ENCODE assay signal across 24 mouse cellular contexts in the genomic region with DNA sequence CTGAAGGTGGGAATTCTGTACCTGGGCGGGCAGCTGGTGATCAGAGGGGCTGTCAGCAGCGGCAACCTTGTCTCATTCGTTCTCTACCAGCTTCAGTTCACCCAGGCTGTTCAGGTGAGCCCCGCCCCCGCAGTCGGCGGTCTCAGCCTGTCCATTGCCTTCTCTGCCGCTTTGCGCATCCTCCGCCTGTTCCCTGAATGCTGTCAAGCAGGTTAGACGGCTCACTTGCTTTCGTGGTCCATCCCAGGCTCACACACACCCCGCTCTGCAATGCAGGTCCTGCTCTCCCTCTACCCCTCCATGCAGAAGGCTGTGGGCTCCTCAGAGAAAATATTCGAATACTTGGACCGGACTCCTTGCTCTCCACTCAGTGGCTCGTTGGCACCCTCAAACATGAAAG. TPM values are rescaled to one million over a fixed set of nuclear protein-coding genes. Genes with fewer than 3 reads are reported as not detected.
A peak's percentile ranks its signal among the peaks of the same experiment; 100 is the strongest.
DNase-seq lines count a peak whose midpoint lies in the region; ATAC-seq and TF ChIP-seq lines count a peak whose summit lies in the region.
"Had no signal": no experiment of that assay in that cellular context is flagged by ENCODE, and none has a peak within 500 bp of the region (broad histone marks: within the 10 kb centered on the region; RNA-seq: fewer than 3 reads in every experiment).

No protein-coding gene starts in this region.

- no peak for TF ChIP-seq EP300 in CH12.LX (IDR thresholded peaks at IDR 0.05; ENCODE audit: low read length)

- peaks cover 63% of the 10 kb centered on the region for H3K27me3 ChIP-seq in lung, embryonic 14.5 days (ENCODE audit: insufficient read depth, low read length)
- H3K27me3 ChIP-seq in CH12.LX (replicated peaks): no peaks in the 10 kb centered on the region
- H3K27me3 ChIP-seq in embryonic facial prominence, embryonic 12.5 days: peaks cover 95% of the 10 kb centered on the region
- peaks cover 95% of the 10 kb centered on the region for H3K27me3 ChIP-seq in forebrain, embryonic 12.5 days

- WGBS in lung, embryonic 14.5 days: 14% methylated on average over 16 of the region's 16 CpGs
- WGBS in embryonic facial prominence, embryonic 12.5 days: 22% methylated on average over 16 of the region's 16 CpGs
- 18% methylated on average over 16 of the region's 16 CpGs for WGBS in forebrain, embryonic 12.5 days

- in situ Hi-C loops in CH12.LX (cut with MboI; ENCODE audit: low pct_ligation_motif_present, low pct_unique_long_range_greater_than_20kb, low sequenced_read_pairs): no loop called here

- H3K27ac ChIP-seq in lung, embryonic 14.5 days (ENCODE audit: low read depth): no peak overlapping the region
- H3K27ac ChIP-seq in CH12.LX (ENCODE audit: insufficient read depth, low read depth): no peak overlapping the region
- no peak overlapping the region for H3K27ac ChIP-seq in embryonic facial prominence, embryonic 12.5 days
- no peak overlapping the region for H3K27ac ChIP-seq in forebrain, embryonic 12.5 days
- H3K27ac ChIP-seq: gastrocnemius, adult 2 months; hindbrain, embryonic 10.5 days; kidney, postnatal 0 days; limb, embryonic 12.5 days; macrophage; midbrain, embryonic 10.5 days had no signal

- H3K79me2 ChIP-seq in CH12.LX (replicated peaks; ENCODE audit: control insufficient read depth, extremely low read depth, insufficient read depth, poor library complexity, severe bottlenecking): peaks cover 70% of the 10 kb centered on the region

- H3K4me2 ChIP-seq in lung, embryonic 14.5 days: no peak overlapping the region
- H3K4me2 ChIP-seq in CH12.LX (ENCODE audit: insufficient read depth, low read depth, poor library complexity, severe bottlenecking): no peak overlapping the region; the same call in 1 of the 2 replicates
- 0 out of 2 replicates have a peak overlapping the region, but pooled peaks have one; percentile 2 for H3K4me2 ChIP-seq in embryonic facial prominence, embryonic 12.5 days (replicated peaks)
- H3K4me2 ChIP-seq in forebrain, embryonic 12.5 days: no peak overlapping the region
- H3K4me2 ChIP-seq: heart, embryonic 11.5 days; limb, embryonic 12.5 days; liver, embryonic 11.5 days had no signal

- no peaks in the 10 kb centered on the region for H3K9me3 ChIP-seq in lung, embryonic 14.5 days (ENCODE audit: low read depth, low read length)
- H3K9me3 ChIP-seq in CH12.LX (replicated peaks; ENCODE audit: low read length): no peaks in the 10 kb centered on the region
- H3K9me3 ChIP-seq in embryonic facial prominence, embryonic 12.5 days: no peaks in the 10 kb centered on the region
- no peaks in the 10 kb centered on the region for H3K9me3 ChIP-seq in forebrain, embryonic 12.5 days
- H3K9me3 ChIP-seq: hindbrain, embryonic 10.5 days; limb, embryonic 12.5 days; midbrain, embryonic 10.5 days had no signal

- ATAC-seq in lung, embryonic 14.5 days (ENCODE audit: insufficient read depth): no peak; the same call in 1 of the 2 replicates
- ATAC-seq in embryonic facial prominence, embryonic 12.5 days (ENCODE audit: insufficient number of reproducible peaks, insufficient read depth, low FRiP score, low TSS enrichment): no peak
- no peak for ATAC-seq in forebrain, embryonic 12.5 days (ENCODE audit: low FRiP score)
- ATAC-seq: forebrain, embryonic 14.5 days; hindbrain, embryonic 16.5 days; liver, postnatal 0 days had no signal

- no peak for TF ChIP-seq CTCF in lung, embryonic 14.5 days (IDR thresholded peaks at IDR 0.05; ENCODE audit: low read depth)
- TF ChIP-seq CTCF in CH12.LX (conservative IDR thresholded peaks at IDR 0.05 in 1 of 2, IDR thresholded peaks at IDR 0.05 in 1 of 2; ENCODE audit: low read depth in 2 of 2, low read length in 2 of 2): no peak

- H3K4me3 ChIP-seq in lung, embryonic 14.5 days (ENCODE audit: low read depth, low read length): no peak overlapping the region
- no peak overlapping the region for H3K4me3 ChIP-seq in CH12.LX (replicated peaks in 1 of 3; ENCODE audit: low read depth in 2 of 3, low read length in 2 of 3, poor library complexity in 1 of 3)
- H3K4me3 ChIP-seq in embryonic facial prominence, embryonic 12.5 days: no peak overlapping the region
- H3K4me3 ChIP-seq in forebrain, embryonic 12.5 days (replicated peaks): no peak overlapping the region
- H3K4me3 ChIP-seq: gastrocnemius, adult 2 months; hindbrain, embryonic 10.5 days; limb, embryonic 12.5 days; midbrain, embryonic 10.5 days had no signal

- H3K9ac ChIP-seq in lung, embryonic 14.5 days: no peak overlapping the region
- H3K9ac ChIP-seq in CH12.LX (ENCODE audit: insufficient read depth, low read depth): no peak overlapping the region
- no peak overlapping the region for H3K9ac ChIP-seq in embryonic facial prominence, embryonic 12.5 days
- H3K9ac ChIP-seq in forebrain, embryonic 12.5 days: no peak overlapping the region
- H3K9ac ChIP-seq: limb, embryonic 12.5 days; liver, postnatal 0 days had no signal

- dilution Hi-C loops in CH12.LX (cut with MboI; ENCODE audit: extremely low pct_ligation_motif_present, extremely low pct_unique_long_range_greater_than_20kb, low sequenced_read_pairs): no loop called here

- 0 out of 2 replicates have a peak, but pooled peaks cover 4% of the 10 kb centered on the region for H3K4me1 ChIP-seq in lung, embryonic 14.5 days (ENCODE audit: insufficient read depth)
- peaks cover 32 to 72% of the 10 kb centered on the region in 2 experiments for H3K4me1 ChIP-seq in CH12.LX (ENCODE audit: control insufficient read depth in 1 of 2, insufficient read depth in 2 of 2)
- H3K4me1 ChIP-seq in embryonic facial prominence, embryonic 12.5 days: peaks cover 8% of the 10 kb centered on the region; the same call in 1 of the 2 replicates
- H3K4me1 ChIP-seq in forebrain, embryonic 12.5 days: peaks cover 17% of the 10 kb centered on the region

- TF ChIP-seq RAD21 in CH12.LX (IDR thresholded peaks at IDR 0.05; ENCODE audit: low read depth, low read length): no peak

- no peak for TF ChIP-seq POLR2A in CH12.LX (IDR thresholded peaks at IDR 0.05; ENCODE audit: low read depth, low read length)

- peak; percentile 31 for DNase-seq in embryo, embryonic 10 days (ENCODE audit: low spot score)
- DNase-seq in embryo, embryonic 10.5 days (ENCODE audit: low spot score): no peak
- peak; percentile 23 for DNase-seq in lung, embryonic 14.5 days
- DNase-seq in lung, postnatal 25 days (ENCODE audit: low spot score): no peak
- DNase-seq in CH12.LX (ENCODE audit: extremely low read depth): no peak
- DNase-seq in adrenal gland, adult 8-10 months: no peak
- DNase-seq: adrenal gland, adult 2 months; cerebellum, adult 2 months; cerebellum, postnatal 25 days; gastrocnemius, adult 2 months; kidney, adult 18-20 months; liver, postnatal 0 days; thymus, postnatal 14 days had no signal

- H3K36me3 ChIP-seq in lung, embryonic 14.5 days (ENCODE audit: insufficient read depth): no peaks in the 10 kb centered on the region
- H3K36me3 ChIP-seq in CH12.LX (replicated peaks in 1 of 2; ENCODE audit: control insufficient read depth in 1 of 2, insufficient read depth in 1 of 2, low read length in 1 of 2): peaks cover 60 to 76% of the 10 kb centered on the region in 2 experiments
- H3K36me3 ChIP-seq in embryonic facial prominence, embryonic 12.5 days: no peaks in the 10 kb centered on the region
- H3K36me3 ChIP-seq in forebrain, embryonic 12.5 days (replicated peaks): no peaks in the 10 kb centered on the region
- H3K36me3 ChIP-seq: hindbrain, embryonic 10.5 days; limb, embryonic 12.5 days; midbrain, embryonic 10.5 days had no signal

RNA-seq across cellular contexts. Expression of gene Psmb8, which starts 4.7 kb away (rescaled TPM):
- 7.9 and 8.9 TPM in 2 replicates for polyA plus RNA-seq in lung, embryonic 14.5 days (2014; fragmentation: Nextera tagmentation; extraction: Ambion mirVana)
- 989 and 1,092 TPM in 2 replicates for total RNA-seq in CH12.LX (2012; rRNA removed)
- 846 and 857 TPM in 2 replicates for total RNA-seq in CH12.LX (2014; rRNA removed)
- polyA plus RNA-seq in CH12.LX (2012; ENCODE audit: insufficient read length, low read depth): 652 and 654 TPM in 2 replicates
- polyA plus RNA-seq in embryonic facial prominence, embryonic 12.5 days (2016; fragmentation: Nextera tagmentation; extraction: Ambion mirVana): 2.1 and 3.5 TPM in 2 replicates
- 0.53 and 1.7 TPM in 2 replicates for polyA plus RNA-seq in forebrain, embryonic 12.5 days (2016; fragmentation: Nextera tagmentation; extraction: Ambion mirVana)
- total RNA-seq in adrenal gland, adult 8-10 months (2022): 10 to 100 TPM; 30.4 to 41.2 (median 36.4) TPM

RNA-seq across cellular contexts. Expression of gene Psmb9, which starts 5.3 kb away (rescaled TPM):
- polyA plus RNA-seq in lung, embryonic 14.5 days (2014; fragmentation: Nextera tagmentation; extraction: Ambion mirVana): 3.4 and 4.5 TPM in 2 replicates
- total RNA-seq in CH12.LX (2012; rRNA removed) (435 and 547 TPM in 2 replicates), CH12.LX (2014; rRNA removed) (156 and 159 TPM in 2 replicates)
- polyA plus RNA-seq in CH12.LX (2012; ENCODE audit: insufficient read length, low read depth): 192 and 196 TPM in 2 replicates
- polyA plus RNA-seq in embryonic facial prominence, embryonic 12.5 days (2016; fragmentation: Nextera tagmentation; extraction: Ambion mirVana): 1.8 and 2.0 TPM in 2 replicates
- 0.78 and 1.1 TPM in 2 replicates for polyA plus RNA-seq in forebrain, embryonic 12.5 days (2016; fragmentation: Nextera tagmentation; extraction: Ambion mirVana)
- 10 to 100 TPM; 16.7 to 30.6 (median 25.5) TPM for total RNA-seq in adrenal gland, adult 8-10 months (2022)

RNA-seq across cellular contexts. Expression of gene Tap1, which starts 5.5 kb away (rescaled TPM):
- polyA plus RNA-seq in lung, embryonic 14.5 days (2014; fragmentation: Nextera tagmentation; extraction: Ambion mirVana): 3.5 and 4.0 TPM in 2 replicates
- total RNA-seq in CH12.LX (2012; rRNA removed) (164 and 184 TPM in 2 replicates), CH12.LX (2014; rRNA removed) (90.1 and 102 TPM in 2 replicates)
- 157 and 161 TPM in 2 replicates for polyA plus RNA-seq in CH12.LX (2012; ENCODE audit: insufficient read length, low read depth)
- 4.7 TPM in 2 replicates for polyA plus RNA-seq in embryonic facial prominence, embryonic 12.5 days (2016; fragmentation: Nextera tagmentation; extraction: Ambion mirVana)
- polyA plus RNA-seq in forebrain, embryonic 12.5 days (2016; fragmentation: Nextera tagmentation; extraction: Ambion mirVana): 1.3 and 2.2 TPM in 2 replicates
- 10 to 100 TPM; 19.5 to 22.2 (median 21.3) TPM for total RNA-seq in adrenal gland, adult 8-10 months (2022)

RNA-seq across cellular contexts. Expression of gene Tap2, which starts 10.5 kb away (rescaled TPM):
- polyA plus RNA-seq in lung, embryonic 14.5 days (2014; fragmentation: Nextera tagmentation; extraction: Ambion mirVana): 3.0 and 3.7 TPM in 2 replicates
- total RNA-seq in CH12.LX (2012; rRNA removed): 110 and 116 TPM in 2 replicates
- total RNA-seq in CH12.LX (2014; rRNA removed): 54.8 and 62.2 TPM in 2 replicates
- polyA plus RNA-seq in CH12.LX (2012; ENCODE audit: insufficient read length, low read depth): 121 and 124 TPM in 2 replicates
- polyA plus RNA-seq in embryonic facial prominence, embryonic 12.5 days (2016; fragmentation: Nextera tagmentation; extraction: Ambion mirVana): 1.3 and 2.3 TPM in 2 replicates
- polyA plus RNA-seq in forebrain, embryonic 12.5 days (2016; fragmentation: Nextera tagmentation; extraction: Ambion mirVana): 0.47 and 1.1 TPM in 2 replicates
- total RNA-seq in adrenal gland, adult 8-10 months (2022): 10 to 100 TPM; 53.9 to 71.1 (median 67.2) TPM

RNA-seq across cellular contexts. Expression of gene H2-DMb1, which starts 40.0 kb away (rescaled TPM):
- 1.1 TPM in 2 replicates for polyA plus RNA-seq in lung, embryonic 14.5 days (2014; fragmentation: Nextera tagmentation; extraction: Ambion mirVana)
- total RNA-seq in CH12.LX (2012; rRNA removed): 60.7 and 67.0 TPM in 2 replicates
- total RNA-seq in CH12.LX (2014; rRNA removed): 77.4 and 102 TPM in 2 replicates
- polyA plus RNA-seq in CH12.LX (2012; ENCODE audit: insufficient read length, low read depth): 147 and 149 TPM in 2 replicates
- polyA plus RNA-seq in embryonic facial prominence, embryonic 12.5 days (2016; fragmentation: Nextera tagmentation; extraction: Ambion mirVana): 2.0 and 2.4 TPM in 2 replicates
- polyA plus RNA-seq in forebrain, embryonic 12.5 days (2016; fragmentation: Nextera tagmentation; extraction: Ambion mirVana): 0.38 and 0.69 TPM in 2 replicates
- total RNA-seq in adrenal gland, adult 8-10 months (2022): 10 to 100 TPM in 2 of 4 experiments, 1 to 10 TPM in 2; 5.2 to 11.5 (median 10.5) TPM

Comparison
In these comparisons a context has a peak if more than half of its experiments do, and no peak if none do; other contexts are left out.
1. DNase-seq: peak in embryo, embryonic 10 days (single experiment) and lung, embryonic 14.5 days (single experiment); none in embryo, embryonic 10.5 days (single experiment), lung, postnatal 25 days (single experiment), CH12.LX (single experiment) and adrenal gland, adult 8-10 months (single experiment).
2. RNA of gene Psmb8, which starts 4.7 kb away (polyA plus RNA-seq): 652 to 654 TPM in CH12.LX; 7.9 to 8.9 TPM in lung, embryonic 14.5 days, 2.1 to 3.5 TPM in embryonic facial prominence, embryonic 12.5 days and 0.53 to 1.7 TPM in forebrain, embryonic 12.5 days; every median in the first group is over 10 times any median in the second.
3. RNA of gene Psmb9, which starts 5.3 kb away (polyA plus RNA-seq): 192 to 196 TPM in CH12.LX; 3.4 to 4.5 TPM in lung, embryonic 14.5 days, 1.8 to 2.0 TPM in embryonic facial prominence, embryonic 12.5 days and 0.78 to 1.1 TPM in forebrain, embryonic 12.5 days; every median in the first group is over 10 times any median in the second.
4. RNA of gene Tap1, which starts 5.5 kb away (polyA plus RNA-seq): 157 to 161 TPM in CH12.LX; 4.7 TPM in embryonic facial prominence, embryonic 12.5 days, 3.5 to 4.0 TPM in lung, embryonic 14.5 days and 1.3 to 2.2 TPM in forebrain, embryonic 12.5 days; every median in the first group is over 10 times any median in the second.